Mouse (Mus musculus) midbrain, embryonic 12.5 days (tissue): ENCODE measurements around the gene Prrg3. TPM values are rescaled to one million over a fixed set of nuclear protein-coding genes. Genes with fewer than 3 reads are reported as not detected.
"Not testable (repeated sequence)": the region's sequence is repeated elsewhere in the genome, so short reads cannot be mapped to it uniquely, and the experiment has no call there.

ENCODE experiments used
- ATAC-seq: fragments of 200-750 bp; cut with Nextera tagmentation; 2 replicates; pipeline ENCODE4 v1.8.0; 2017; ENCODE audit warnings: low read depth, moderate TSS enrichment, moderate library complexity; ENCODE audit not compliant: low FRiP score
- H3K27ac ChIP-seq: fragments of 300-500 bp; sonication (generic); replicated peaks from 2 replicates; pipeline ENCODE4 v1.5.1; 2016; ENCODE audit warnings: mild to moderate bottlenecking
- H3K27me3 ChIP-seq: fragments of 300-500 bp; sonication (generic); 2 replicates; pipeline ENCODE4 v1.6.1; 2016; ENCODE audit warnings: mild to moderate bottlenecking
- H3K36me3 ChIP-seq: fragments of 300-500 bp; sonication (generic); 2 replicates; pipeline ENCODE4 v1.6.1; 2016
- H3K4me1 ChIP-seq: fragments of 300-500 bp; sonication (generic); 2 replicates; pipeline ENCODE4 v1.6.1; 2016
- H3K4me2 ChIP-seq: fragments of 300-500 bp; sonication (generic); replicated peaks from 2 replicates; pipeline ENCODE4 v1.6.1; 2016; ENCODE audit warnings: mild to moderate bottlenecking, moderate library complexity
- H3K4me3 ChIP-seq: fragments of 300-500 bp; sonication (generic); 2 replicates; pipeline ENCODE4 v1.5.1; 2016; ENCODE audit warnings: mild to moderate bottlenecking
- H3K9ac ChIP-seq: fragments of 300-500 bp; sonication (generic); replicated peaks from 2 replicates; pipeline ENCODE4 v1.6.1; 2016; ENCODE audit warnings: mild to moderate bottlenecking, moderate library complexity
- H3K9me3 ChIP-seq: fragments of 300-500 bp; sonication (generic); 2 replicates; pipeline ENCODE4 v1.6.1; 2016; ENCODE audit warnings: mild to moderate bottlenecking
- WGBS: fragments of 180-500 bp; shearing (Covaris S2); methylation state at CpG from one replicate; pipeline ENCODE4 v1.1.7; 2016; 5-methylcytosine and 5-hydroxymethylcytosine counted together
- polyA plus RNA-seq: library from polyadenylated mRNA; unstranded; fragments of >200 nt; fragmentation: Nextera tagmentation; extraction: Ambion mirVana; gene quantifications from 2 replicates; pipeline ENCODE4 v1.2.1, GENCODE M21; 2016

Prrg3 gene
- 9.3 and 12.4 TPM in 2 replicates for polyA plus RNA-seq

GRCm38 (mm10) chrX:71962073-71963051 is at the start of gene Prrg3:
TSS of gene Prrg3 (plus strand) at chrX:71962624.
- peak within 1 kb of the TSS; percentile 57 for H3K9ac ChIP-seq
- peak within 1 kb of the TSS; percentile 52 for H3K4me3 ChIP-seq
- peak within 1 kb of the TSS; percentile 69 for H3K4me2 ChIP-seq
- no peak within 1 kb of the TSS; the same call in 1 of the 2 replicates for H3K27ac ChIP-seq
- H3K4me1 ChIP-seq, result peaks cover 5% of the 10 kb centered on the region; the same call in 1 of the 2 replicates
- WGBS, result 17% methylated on average over 42 of the region's 72 CpGs
- H3K27me3 ChIP-seq, result peaks cover 10% of the 10 kb centered on the region; the same call in 1 of the 2 replicates
- H3K9me3 ChIP-seq, result no peaks in the 10 kb centered on the region
- no peaks in the 10 kb centered on the region for H3K36me3 ChIP-seq
- peak; percentile 91 for ATAC-seq

- H3K4me1 ChIP-seq, result no peaks in the 10 kb centered on the region
- no peak overlapping the region for H3K9ac ChIP-seq
- 28% methylated on average over 3 of the region's 3 CpGs for WGBS
- no peaks in the 10 kb centered on the region for H3K9me3 ChIP-seq
- ATAC-seq, result no peak
- H3K27me3 ChIP-seq, result no peaks in the 10 kb centered on the region
- no peak overlapping the region for H3K27ac ChIP-seq
- H3K4me2 ChIP-seq, result no peak overlapping the region
- H3K36me3 ChIP-seq, result no peaks in the 10 kb centered on the region
- no peak overlapping the region for H3K4me3 ChIP-seq
Measured at GRCm38 (mm10) chrX:71946631-71947030, 15.8 kb upstream of the Prrg3 start.

- no peak overlapping the region for H3K9ac ChIP-seq
- H3K9me3 ChIP-seq, result no peaks in the 10 kb centered on the region
- no peak overlapping the region for H3K27ac ChIP-seq
- ATAC-seq, result no peak
- peaks cover 10% of the 10 kb centered on the region; the same call in 1 of the 2 replicates for H3K27me3 ChIP-seq
- H3K4me1 ChIP-seq, result peaks cover 2% of the 10 kb centered on the region; the same call in 1 of the 2 replicates
- H3K4me2 ChIP-seq, result no peak overlapping the region
- H3K36me3 ChIP-seq, result no peaks in the 10 kb centered on the region
- no peak overlapping the region for H3K4me3 ChIP-seq
Measured at GRCm38 (mm10) chrX:71958366-71958765, 4.1 kb upstream of the Prrg3 start.

GRCm38 (mm10) chrX:71963275-71963912 is 970 bp downstream of the Prrg3 start:
- Histone ChIP-seq H3K9ac (peak overlapping the region; percentile 57; the same call in 1 of the 2 replicates), H3K36me3 (no peaks in the 10 kb centered on the region), H3K4me2 (peak overlapping the region; percentile 69), H3K4me1 (peaks cover 5% of the 10 kb centered on the region; the same call in 1 of the 2 replicates), H3K4me3 (peak overlapping the region; percentile 52), H3K9me3 (no peaks in the 10 kb centered on the region), H3K27ac (no peak overlapping the region; the same call in 1 of the 2 replicates), H3K27me3 (peaks cover 10% of the 10 kb centered on the region; the same call in 1 of the 2 replicates)
- 41% methylated on average over 9 of the region's 9 CpGs for WGBS
- ATAC-seq, result peak; percentile 20; the same call in 1 of the 2 replicates

GRCm38 (mm10) chrX:71968216-71968615 is 5.8 kb downstream of the Prrg3 start:
- 100% methylated on average over 1 of the region's 1 CpGs for WGBS
- no peaks in the 10 kb centered on the region for H3K27me3 ChIP-seq
- ATAC-seq, result no peak
- no peaks in the 10 kb centered on the region for H3K36me3 ChIP-seq
- peaks cover 5% of the 10 kb centered on the region; the same call in 1 of the 2 replicates for H3K4me1 ChIP-seq
- no peak overlapping the region for H3K4me3 ChIP-seq
- no peak overlapping the region for H3K9ac ChIP-seq
- H3K4me2 ChIP-seq, result no peak overlapping the region
- H3K27ac ChIP-seq, result no peak overlapping the region
- no peaks in the 10 kb centered on the region for H3K9me3 ChIP-seq

- Histone ChIP-seq H3K27ac (no peak overlapping the region), H3K9ac (no peak overlapping the region), H3K4me1 (no peaks in the 10 kb centered on the region), H3K4me2 (no peak overlapping the region), H3K27me3 (no peaks in the 10 kb centered on the region), H3K9me3 (no peaks in the 10 kb centered on the region), H3K36me3 (no peaks in the 10 kb centered on the region), H3K4me3 (no peak overlapping the region)
- WGBS, result 81% methylated on average over 6 of the region's 6 CpGs
- no peak for ATAC-seq
Measured at GRCm38 (mm10) chrX:71968816-71969215, 6.4 kb downstream of the Prrg3 start.

GRCm38 (mm10) chrX:71971325-71971724 is 8.9 kb downstream of the Prrg3 start:
- Histone ChIP-seq H3K4me1 (no peaks in the 10 kb centered on the region), H3K9ac (no peak overlapping the region), H3K4me2 (no peak overlapping the region), H3K27me3 (no peaks in the 10 kb centered on the region), H3K27ac (no peak overlapping the region), H3K36me3 (no peaks in the 10 kb centered on the region), H3K9me3 (no peaks in the 10 kb centered on the region), H3K4me3 (no peak overlapping the region)
- ATAC-seq, result no peak
- 69% methylated on average over 5 of the region's 5 CpGs for WGBS

- WGBS, result 79% methylated on average over 2 of the region's 2 CpGs
- Histone ChIP-seq H3K9me3 (no peaks in the 10 kb centered on the region), H3K27ac (no peak within 1 kb of the TSS), H3K27me3 (no peaks in the 10 kb centered on the region), H3K4me1 (no peaks in the 10 kb centered on the region), H3K36me3 (no peaks in the 10 kb centered on the region), H3K9ac (no peak within 1 kb of the TSS), H3K4me2 (no peak within 1 kb of the TSS), H3K4me3 (no peak within 1 kb of the TSS)
- no peak for ATAC-seq
Measured at GRCm38 (mm10) chrX:71972686-71973085, 10.3 kb downstream of the Prrg3 start, which contains the start of gene Fate1. TSS of gene Fate1 (plus strand) at chrX:71972986.

- H3K27me3 ChIP-seq, H3K36me3 ChIP-seq, H3K27ac ChIP-seq, H3K9ac ChIP-seq, H3K4me1 ChIP-seq, ATAC-seq, H3K9me3 ChIP-seq, H3K4me3 ChIP-seq, H3K4me2 ChIP-seq: not testable (repeated sequence)
Measured at GRCm38 (mm10) chrX:71977681-71978080, 15.3 kb downstream of the Prrg3 start.

- Histone ChIP-seq H3K9ac (no peak overlapping the region), H3K36me3 (no peaks in the 10 kb centered on the region), H3K4me1 (no peaks in the 10 kb centered on the region), H3K27me3 (no peaks in the 10 kb centered on the region), H3K4me3 (no peak overlapping the region), H3K27ac (no peak overlapping the region), H3K4me2 (no peak overlapping the region), H3K9me3 (no peaks in the 10 kb centered on the region)
- WGBS, result 86% methylated on average over 3 of the region's 3 CpGs
- ATAC-seq, result no peak
Measured at GRCm38 (mm10) chrX:71980443-71980842, 18.0 kb downstream of the Prrg3 start.

GRCm38 (mm10) chrX:71981322-71981721 is 18.9 kb downstream of the Prrg3 start:
- Histone ChIP-seq H3K4me2 (no peak overlapping the region), H3K9me3 (no peaks in the 10 kb centered on the region), H3K4me1 (no peaks in the 10 kb centered on the region), H3K4me3 (no peak overlapping the region), H3K27me3 (no peaks in the 10 kb centered on the region), H3K27ac (no peak overlapping the region), H3K36me3 (no peaks in the 10 kb centered on the region), H3K9ac (no peak overlapping the region)
- WGBS, result 70% methylated on average over 2 of the region's 2 CpGs
- ATAC-seq, result no peak

GRCm38 (mm10) chrX:71983205-71983604 is 20.8 kb downstream of the Prrg3 start:
- no peak for ATAC-seq
- no peaks in the 10 kb centered on the region for H3K4me1 ChIP-seq
- no peaks in the 10 kb centered on the region for H3K9me3 ChIP-seq
- 81% methylated on average over 2 of the region's 2 CpGs for WGBS
- H3K36me3 ChIP-seq, result no peaks in the 10 kb centered on the region
- H3K4me2 ChIP-seq, result no peak overlapping the region
- H3K27ac ChIP-seq, result no peak overlapping the region
- no peak overlapping the region for H3K9ac ChIP-seq
- H3K4me3 ChIP-seq, result no peak overlapping the region
- no peaks in the 10 kb centered on the region for H3K27me3 ChIP-seq
